Mouse (Mus musculus) E14TG2a.4 (cell line): ENCODE results near the gene Spsb2.

Source experiments
- CTCF ChIP-seq: conservative IDR thresholded peaks from 2 replicates; pipeline ENCODE4 v1.5.1; 2014; ENCODE audit warnings: low read length
- POU5F1 ChIP-seq: IDR thresholded peaks from 2 replicates; pipeline ENCODE4 v1.6.1; 2014; ENCODE audit warnings: low read length, borderline replicate concordance

DNA sequence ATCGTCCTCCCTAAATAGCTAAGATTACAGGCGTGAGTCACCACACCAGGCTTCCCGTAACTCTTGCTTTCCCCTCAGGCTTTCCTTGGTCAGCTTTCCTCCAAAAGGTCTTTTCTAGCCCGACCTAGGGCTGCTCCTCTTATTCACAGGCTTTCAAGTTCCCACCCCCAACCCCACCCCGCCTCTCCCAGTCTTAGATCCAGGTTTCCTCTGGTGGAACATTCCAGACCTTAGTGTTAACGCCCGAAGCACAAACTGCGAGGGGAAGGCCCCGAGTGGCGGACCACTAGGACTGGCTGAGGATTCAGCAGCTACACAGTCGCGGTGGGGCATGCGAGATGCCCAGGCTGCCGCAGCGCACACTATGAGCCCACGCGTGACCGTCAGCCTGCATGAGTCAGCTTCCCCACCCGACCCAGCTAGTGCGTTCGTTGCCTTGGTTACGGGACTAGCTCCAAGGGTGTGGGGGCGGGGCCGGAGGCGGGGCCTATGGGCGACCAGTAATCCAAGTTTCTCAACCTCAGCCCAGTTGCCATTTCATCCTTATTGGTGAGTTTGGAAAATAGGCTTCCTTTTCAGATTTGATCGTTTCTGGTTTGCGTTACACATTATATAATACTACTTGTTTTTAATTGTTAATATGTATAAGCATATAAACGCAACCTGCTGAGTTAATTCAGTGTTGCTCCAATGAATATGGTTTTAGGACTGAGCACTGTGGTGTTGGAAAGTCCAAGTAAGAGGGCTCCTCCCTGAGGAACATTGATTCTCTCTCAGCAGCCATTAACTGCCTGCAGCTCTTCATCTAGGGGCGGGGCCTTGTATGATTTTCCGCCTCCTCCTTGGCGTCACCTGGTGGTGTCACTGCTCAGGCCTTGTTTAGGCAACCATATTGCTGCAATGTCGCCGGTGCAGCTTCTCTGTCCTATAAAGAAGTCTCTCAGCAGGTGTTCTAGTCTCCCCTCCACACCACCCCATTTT is 2.8 kb upstream of the Spsb2 start:
- TF ChIP-seq CTCF = peak; percentile 14; the same call in 1 of the 2 replicates
- TF ChIP-seq POU5F1 = no peak
